Mouse (Mus musculus) CH12.LX (cell line): ENCODE results near the gene Ube2z. TPM values are rescaled to one million over a fixed set of nuclear protein-coding genes. Genes with fewer than 3 reads are reported as not detected.

Experiments
- DNase-seq: peaks from one replicate; pipeline ENCODE4 v3.0.0-alpha.2; 2013; ENCODE audit errors: extremely low read depth
- H3K27ac ChIP-seq: 2 replicates; pipeline ENCODE4 v1.5.1; 2012; ENCODE audit warnings: low read depth, mild to moderate bottlenecking, control low read depth, moderate library complexity; ENCODE audit not compliant: insufficient read depth
- H3K27me3 ChIP-seq: replicated peaks from 2 replicates; pipeline ENCODE3; 2012; ENCODE audit warnings: inconsistent platforms
- H3K36me3 ChIP-seq, 2 experiments: replicated peaks in 1 of 2; 2 replicates each; pipeline versions ENCODE3 to v1.6.1; 2012; ENCODE audit warnings: inconsistent platforms in 1 of 2, low read length in 1 of 2, mild to moderate bottlenecking in 1 of 2, mixed read lengths in 1 of 2, moderate library complexity in 1 of 2; ENCODE audit not compliant: control insufficient read depth in 1 of 2, insufficient read depth in 1 of 2
- H3K4me1 ChIP-seq, 2 experiments: 2 replicates each; pipeline ENCODE4 v1.6.1; 2012; ENCODE audit warnings: inconsistent platforms in 1 of 2, moderate library complexity in 1 of 2; ENCODE audit not compliant: insufficient read depth in 2 of 2, control insufficient read depth in 1 of 2
- H3K4me2 ChIP-seq: 2 replicates; pipeline ENCODE4 v1.6.1; 2012; ENCODE audit warnings: low read depth, mild to moderate bottlenecking, control low read depth; ENCODE audit not compliant: poor library complexity, insufficient read depth, severe bottlenecking
- H3K4me3 ChIP-seq, 3 experiments: fragments of 150-350 bp in 1 of 3; sonication (generic) in 1 of 3; replicated peaks in 1 of 3; 2 replicates each; pipeline versions ENCODE3 to v1.5.1; 2011 to 2012; ENCODE audit warnings: low read depth in 2 of 3, low read length in 2 of 3, mild to moderate bottlenecking in 2 of 3, moderate library complexity in 2 of 3, control low read depth in 1 of 3, improper control_type of control experiment in 1 of 3, inconsistent platforms in 1 of 3, mixed read lengths in 1 of 3; ENCODE audit not compliant: poor library complexity in 1 of 3
- H3K79me2 ChIP-seq: replicated peaks from 2 replicates; pipeline ENCODE4 v1.6.1; 2012; ENCODE audit warnings: mild to moderate bottlenecking, moderate library complexity; ENCODE audit not compliant: control insufficient read depth, poor library complexity, insufficient read depth, severe bottlenecking; ENCODE audit errors: extremely low read depth
- H3K9ac ChIP-seq: 2 replicates; pipeline ENCODE4 v1.6.1; 2012; ENCODE audit warnings: low read depth, mild to moderate bottlenecking, control low read depth, moderate library complexity; ENCODE audit not compliant: insufficient read depth
- H3K9me3 ChIP-seq: replicated peaks from 2 replicates; pipeline ENCODE3; 2012; ENCODE audit warnings: low read length, inconsistent platforms, mixed read lengths
- BHLHE40 ChIP-seq: IDR thresholded peaks from 2 replicates; pipeline ENCODE4 v1.6.1; 2011; ENCODE audit warnings: mild to moderate bottlenecking, low read depth, low read length, improper control_type of control experiment
- CHD1 ChIP-seq: IDR thresholded peaks from 2 replicates; pipeline ENCODE4 v1.6.1; 2012; ENCODE audit warnings: low read depth, low read length, improper control_type of control experiment, inconsistent platforms
- CHD2 ChIP-seq: IDR thresholded peaks from 2 replicates; pipeline ENCODE4 v1.6.1; 2011; ENCODE audit warnings: low read length, improper control_type of control experiment
- CTCF ChIP-seq, 2 experiments: IDR thresholded peaks in 1 of 2; conservative IDR thresholded peaks in 1 of 2; 2 replicates each; pipeline ENCODE4 v1.5.1; 2011 to 2012; ENCODE audit warnings: low read depth in 2 of 2, low read length in 2 of 2, improper control_type of control experiment in 1 of 2, inconsistent platforms in 1 of 2, mild to moderate bottlenecking in 1 of 2, moderate library complexity in 1 of 2
- E2F4 ChIP-seq: IDR thresholded peaks from 2 replicates; pipeline ENCODE4 v1.6.1; 2011; ENCODE audit warnings: low read depth, low read length, improper control_type of control experiment; ENCODE audit not compliant: insufficient replicate concordance
- ELF1 ChIP-seq: IDR thresholded peaks from 2 replicates; pipeline ENCODE4 v1.6.1; 2014; ENCODE audit warnings: low read depth, mild to moderate bottlenecking, inconsistent platforms, low read length, improper control_type of control experiment
- EP300 ChIP-seq: IDR thresholded peaks from 2 replicates; pipeline ENCODE4 v1.6.1; 2011; ENCODE audit warnings: low read length, improper control_type of control experiment
- ETS1 ChIP-seq: conservative IDR thresholded peaks from 2 replicates; pipeline ENCODE4 v1.6.1; 2012; ENCODE audit warnings: low read depth, mild to moderate bottlenecking, inconsistent platforms, low read length, improper control_type of control experiment, moderate library complexity
- GABPA ChIP-seq: IDR thresholded peaks from 2 replicates; pipeline ENCODE4 v1.6.1; 2012; ENCODE audit warnings: low read depth, low read length, improper control_type of control experiment, inconsistent platforms; ENCODE audit not compliant: insufficient replicate concordance
- HCFC1 ChIP-seq: IDR thresholded peaks from 2 replicates; pipeline ENCODE4 v1.6.1; 2012; ENCODE audit warnings: low read depth, mild to moderate bottlenecking, inconsistent platforms, low read length, improper control_type of control experiment
- IRF4 ChIP-seq: IDR thresholded peaks from 2 replicates; pipeline ENCODE4 v1.6.1; 2014; ENCODE audit warnings: low read depth, mild to moderate bottlenecking, inconsistent platforms, low read length, improper control_type of control experiment
- JUN ChIP-seq: IDR thresholded peaks from 2 replicates; pipeline ENCODE4 v1.6.1; 2011; ENCODE audit warnings: low read depth, mild to moderate bottlenecking, low read length, improper control_type of control experiment, moderate library complexity; ENCODE audit not compliant: insufficient read depth
- JUND ChIP-seq: conservative IDR thresholded peaks from 2 replicates; pipeline ENCODE4 v1.6.1; 2011; ENCODE audit warnings: low read depth, low read length, improper control_type of control experiment
- KAT2A ChIP-seq: IDR thresholded peaks from 2 replicates; pipeline ENCODE4 v1.6.1; 2012; ENCODE audit warnings: low read length, improper control_type of control experiment, inconsistent platforms; ENCODE audit not compliant: insufficient replicate concordance
- MAFK ChIP-seq: IDR thresholded peaks from 2 replicates; pipeline ENCODE4 v1.6.1; 2011; ENCODE audit warnings: low read length, improper control_type of control experiment; ENCODE audit not compliant: insufficient replicate concordance
- MAX ChIP-seq: IDR thresholded peaks from 2 replicates; pipeline ENCODE4 v1.6.1; 2011; ENCODE audit warnings: low read length, improper control_type of control experiment
- MAZ ChIP-seq: IDR thresholded peaks from 2 replicates; pipeline ENCODE4 v1.6.1; 2012; ENCODE audit warnings: low read depth, mild to moderate bottlenecking, inconsistent platforms, low read length, improper control_type of control experiment, moderate library complexity
- MEF2A ChIP-seq: IDR thresholded peaks from 2 replicates; pipeline ENCODE4 v1.6.1; 2014; ENCODE audit warnings: low read depth, mild to moderate bottlenecking, inconsistent platforms, low read length, improper control_type of control experiment, borderline replicate concordance
- MXI1 ChIP-seq: IDR thresholded peaks from 2 replicates; pipeline ENCODE4 v1.6.1; 2011; ENCODE audit warnings: mild to moderate bottlenecking, low read depth, low read length, improper control_type of control experiment
- MYC ChIP-seq: IDR thresholded peaks from 2 replicates; pipeline ENCODE4 v1.6.1; 2011; ENCODE audit warnings: low read depth, mild to moderate bottlenecking, improper control_type of control experiment, low read length
- NELFE ChIP-seq: IDR thresholded peaks from 2 replicates; pipeline ENCODE4 v1.6.1; 2011; ENCODE audit warnings: low read depth, low read length, improper control_type of control experiment
- NRF1 ChIP-seq: IDR thresholded peaks from 2 replicates; pipeline ENCODE4 v1.6.1; 2014; ENCODE audit warnings: low read depth, mild to moderate bottlenecking, inconsistent platforms, low read length, improper control_type of control experiment, moderate library complexity
- PAX5 ChIP-seq: IDR thresholded peaks from 2 replicates; pipeline ENCODE4 v1.6.1; 2012; ENCODE audit warnings: low read length, inconsistent platforms, mixed read lengths
- POLR2A ChIP-seq: IDR thresholded peaks from 2 replicates; pipeline ENCODE4 v1.6.1; 2011; ENCODE audit warnings: low read depth, mild to moderate bottlenecking, improper control_type of control experiment, low read length
- POLR2AphosphoS2 ChIP-seq: IDR thresholded peaks from 2 replicates; pipeline ENCODE4 v1.6.1; 2011; ENCODE audit warnings: low read depth, low read length, improper control_type of control experiment
- RAD21 ChIP-seq: IDR thresholded peaks from 2 replicates; pipeline ENCODE4 v1.6.1; 2011; ENCODE audit warnings: low read depth, mild to moderate bottlenecking, low read length, improper control_type of control experiment, moderate library complexity
- RCOR1 ChIP-seq: conservative IDR thresholded peaks from 2 replicates; pipeline ENCODE4 v1.6.1; 2012; ENCODE audit warnings: low read depth, mild to moderate bottlenecking, inconsistent platforms, low read length, improper control_type of control experiment
- SIN3A ChIP-seq: IDR thresholded peaks from 2 replicates; pipeline ENCODE4 v1.6.1; 2012; ENCODE audit warnings: low read length, improper control_type of control experiment, inconsistent platforms
- SMC3 ChIP-seq: IDR thresholded peaks from 2 replicates; pipeline ENCODE4 v1.6.1; 2011; ENCODE audit warnings: low read depth, low read length, improper control_type of control experiment
- TBP ChIP-seq: conservative IDR thresholded peaks from 2 replicates; pipeline ENCODE4 v1.6.1; 2011; ENCODE audit warnings: low read depth, low read length, improper control_type of control experiment
- TCF12 ChIP-seq: IDR thresholded peaks from 2 replicates; pipeline ENCODE4 v1.6.1; 2014; ENCODE audit warnings: low read depth, mild to moderate bottlenecking, inconsistent platforms, low read length, improper control_type of control experiment
- UBTF ChIP-seq: IDR thresholded peaks from 2 replicates; pipeline ENCODE4 v1.6.1; 2012; ENCODE audit warnings: low read depth, mild to moderate bottlenecking, inconsistent platforms, low read length, improper control_type of control experiment, moderate library complexity
- USF1 ChIP-seq: IDR thresholded peaks from 2 replicates; pipeline ENCODE4 v1.6.1; 2014; ENCODE audit warnings: low read depth, mild to moderate bottlenecking, inconsistent platforms, low read length, improper control_type of control experiment
- USF2 ChIP-seq: conservative IDR thresholded peaks from 2 replicates; pipeline ENCODE4 v1.6.1; 2011; ENCODE audit warnings: low read depth, low read length, improper control_type of control experiment
- ZC3H11A ChIP-seq: IDR thresholded peaks from 2 replicates; pipeline ENCODE4 v1.6.1; 2012; ENCODE audit warnings: low read depth, mild to moderate bottlenecking, inconsistent platforms, low read length, improper control_type of control experiment
- ZKSCAN1 ChIP-seq: IDR thresholded peaks from 2 replicates; pipeline ENCODE4 v1.6.1; 2012; ENCODE audit warnings: low read depth, inconsistent platforms, low read length, improper control_type of control experiment, borderline replicate concordance
- ZMIZ1 ChIP-seq: IDR thresholded peaks from 2 replicates; pipeline ENCODE4 v1.6.1; 2012; ENCODE audit warnings: low read depth, mild to moderate bottlenecking, inconsistent platforms, low read length, improper control_type of control experiment
- ZNF384 ChIP-seq: IDR thresholded peaks from 2 replicates; pipeline ENCODE4 v1.6.1; 2012; ENCODE audit warnings: low read depth, low read length, improper control_type of control experiment, inconsistent platforms
- dilution Hi-C: fragments of 300-500 bp; cut with MboI; formaldehyde crosslinking; loops from 2 replicates; pipeline ENCODE4 v1.14.3; 2020; ENCODE audit warnings: low sequenced_read_pairs; ENCODE audit not compliant: extremely low pct_unique_long_range_greater_than_20kb, extremely low pct_ligation_motif_present
- in situ Hi-C: fragments of 300-500 bp; cut with MboI; formaldehyde crosslinking; loops from 3 replicates; pipeline ENCODE4 v1.14.3; 2019; ENCODE audit warnings: low sequenced_read_pairs, low pct_ligation_motif_present, low pct_unique_long_range_greater_than_20kb, mixed read lengths
- polyA plus RNA-seq: library from polyadenylated mRNA; unstranded; fragments of >175 nt; gene quantifications from 2 replicates; pipeline ENCODE4 v1.2.1, GENCODE M21; 2012; ENCODE audit warnings: low read depth; ENCODE audit not compliant: insufficient read length
- total RNA-seq, 2 experiments: library from RNA; depleted of rRNA; stranded (reverse); fragments of 300-350 nt in 1 of 2; fragments of >200 nt in 1 of 2; gene quantifications; 2 replicates each; pipeline ENCODE4 v1.2.3; 2012 to 2014

The Ube2z gene
- total and polyA plus RNA-seq, 3 experiments, result 51.3 to 67.8 (median 64.2) TPM

DNA sequence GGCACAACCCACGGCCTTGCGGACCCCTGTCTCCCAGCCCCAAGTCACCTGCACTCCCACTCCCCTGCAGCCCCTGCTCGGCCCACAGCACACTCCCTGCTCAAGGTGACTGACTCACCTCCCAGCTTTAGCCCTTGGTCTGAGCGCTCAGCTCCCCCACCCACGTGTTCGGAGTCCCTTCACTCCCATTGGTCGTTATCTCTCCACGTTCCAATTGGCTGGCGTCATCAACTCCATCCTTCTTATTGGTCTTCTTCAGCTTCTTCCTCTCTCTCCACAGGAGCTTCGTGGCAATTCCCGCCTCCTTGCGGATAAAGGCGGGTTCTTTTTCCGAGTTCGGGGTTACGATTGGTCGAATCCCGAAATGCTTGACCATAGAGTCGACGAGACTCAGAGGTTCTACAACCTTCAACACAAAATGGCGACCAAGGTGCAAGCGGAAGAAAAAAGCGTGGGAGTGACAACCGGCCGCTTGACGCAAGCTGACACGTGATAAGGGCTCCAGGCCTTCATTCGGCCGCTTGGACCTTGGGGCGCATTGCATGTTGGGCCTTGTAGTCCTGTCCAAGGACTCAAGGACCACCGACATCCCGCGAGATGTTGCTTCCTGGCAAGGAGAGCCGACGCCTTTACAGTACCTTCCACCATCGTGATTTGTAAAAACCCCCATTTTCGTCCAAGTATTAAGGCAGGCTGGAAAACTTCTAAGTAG lies 10.5 kb upstream of the Ube2z start, which contains the start of gene Atp5g1:
Gene Atp5g1 (minus strand): TSS at position 162 of the 712 bp plus-strand sequence.
- DNase-seq, result peak; percentile 100
- Histone ChIP-seq H3K4me2 (peak within 1 kb of the TSS; percentile 87), H3K79me2 (peaks cover 17% of the 10 kb centered on the region), H3K9ac (peak within 1 kb of the TSS; percentile 86), H3K36me3 (peaks cover 17 to 27% of the 10 kb centered on the region in 2 experiments), H3K27ac (peak within 1 kb of the TSS; percentile 30; the same call in 1 of the 2 replicates), H3K9me3 (no peaks in the 10 kb centered on the region), H3K4me3 (peak within 1 kb of the TSS; percentile 66 to 85 (median 68)), H3K27me3 (no peaks in the 10 kb centered on the region), H3K4me1 (peaks cover 7 to 24% of the 10 kb centered on the region in 2 experiments)
- in situ Hi-C loops, result no loop called here
- dilution Hi-C loops, result no loop called here
- TF ChIP-seq CHD2 (peak; percentile 98), NELFE (peak; percentile 99), HCFC1 (peak; percentile 94), MEF2A (peak; percentile 83), ZKSCAN1 (no peak), SMC3 (no peak), UBTF (no peak), ETS1 (peak; percentile 30; the same call in 1 of the 2 replicates), MAZ (0 out of 2 replicates have a peak, but pooled peaks have one; percentile 63), PAX5 (no peak), ZC3H11A (no peak), CTCF (conservative IDR thresholded peaks at IDR 0.05 in 1 of 2, IDR thresholded peaks at IDR 0.05 in 1 of 2; ENCODE audit: low read depth in 2 of 2, low read length in 2 of 2) (no peak), NRF1 (peak; percentile 63), POLR2A (peak; percentile 96), MAX (peak; percentile 99), ZNF384 (peak; percentile 74), KAT2A (peak; percentile 95), JUND (peak; percentile 33; the same call in 1 of the 2 replicates), RAD21 (no peak), JUN (peak; percentile 20; the same call in 1 of the 2 replicates), EP300 (no peak), MAFK (no peak), POLR2AphosphoS2 (peak; percentile 98), CHD1 (no peak), USF1 (peak; percentile 89), TBP (peak; percentile 93), TCF12 (peak; percentile 91), ELF1 (peak; percentile 93), E2F4 (peak; percentile 82; the same call in 1 of the 2 replicates), SIN3A (peak; percentile 93), MYC (peak; percentile 98), GABPA (peak; percentile 67; the same call in 1 of the 2 replicates), MXI1 (peak; percentile 99), USF2 (peak; percentile 82), IRF4 (peak; percentile 57; the same call in 1 of the 2 replicates), BHLHE40 (peak; percentile 73), ZMIZ1 (peak; percentile 96), RCOR1 (no peak)
- TF ChIP-seq, all 38 proteins: peak for 27
